Mouse (Mus musculus): ENCODE results near the gene Ate1. TPM values are rescaled to one million over a fixed set of nuclear protein-coding genes. Genes with fewer than 3 reads are reported as not detected.
"Not testable (repeated sequence)": the region's sequence is repeated elsewhere in the genome, so short reads cannot be mapped to it uniquely, and the experiment has no call there.

Gene Ate1
- polyA plus RNA-seq, 1 experiment from 2014 or later, result 33.3 TPM

GRCm38 (mm10) chr7:130546421-130546790 lies 26.2 kb upstream of the Ate1 start:
- H3K4me3 ChIP-seq, result peak overlapping the region; percentile 91
- no peaks in the 10 kb centered on the region for H3K9me3 ChIP-seq (replicated peaks)
- WGBS (ENCODE audit: insufficient replicate concordance), result 5% methylated on average over 7 of the region's 7 CpGs
- peak overlapping the region; percentile 99 for H3K27ac ChIP-seq
- H3K9ac ChIP-seq, result peak overlapping the region; percentile 97
- H3K27me3 ChIP-seq (replicated peaks), result no peaks in the 10 kb centered on the region
- peak overlapping the region; percentile 82 for H3K4me2 ChIP-seq
- peak; percentile 33 for ATAC-seq
- peaks cover 43% of the 10 kb centered on the region for H3K36me3 ChIP-seq
- peaks cover 28% of the 10 kb centered on the region for H3K4me1 ChIP-seq

DNA sequence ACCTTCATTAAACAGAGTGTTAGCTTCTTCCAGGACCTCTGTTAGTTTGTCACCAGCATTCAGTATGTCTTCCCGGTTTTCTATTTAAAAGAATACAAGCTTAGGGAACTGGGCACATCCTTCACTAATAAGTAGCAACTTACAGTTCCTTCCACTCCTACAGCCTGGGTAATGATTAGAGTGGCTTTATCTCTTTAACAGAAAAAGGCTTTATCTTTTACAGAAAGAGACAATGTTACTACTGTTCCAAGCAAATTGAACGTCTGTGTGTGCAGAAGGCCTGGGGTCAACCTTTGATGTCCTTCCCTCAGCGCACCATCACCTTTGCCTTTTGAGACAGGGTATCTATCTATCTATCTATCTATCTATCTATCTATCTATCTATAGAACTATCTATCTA lies 25.7 kb upstream of the Ate1 start:
- H3K27me3 ChIP-seq (replicated peaks), result no peaks in the 10 kb centered on the region
- no peak for ATAC-seq
- 49% methylated on average over 3 of the region's 3 CpGs for WGBS (ENCODE audit: insufficient replicate concordance)
- peak overlapping the region; percentile 97 for H3K9ac ChIP-seq
- peaks cover 28% of the 10 kb centered on the region for H3K4me1 ChIP-seq
- H3K9me3 ChIP-seq (replicated peaks), result no peaks in the 10 kb centered on the region
- peak overlapping the region; percentile 91 for H3K4me3 ChIP-seq
- peak overlapping the region; percentile 82 for H3K4me2 ChIP-seq
- H3K36me3 ChIP-seq, result peaks cover 47% of the 10 kb centered on the region
- peak overlapping the region; percentile 99 for H3K27ac ChIP-seq

DNA sequence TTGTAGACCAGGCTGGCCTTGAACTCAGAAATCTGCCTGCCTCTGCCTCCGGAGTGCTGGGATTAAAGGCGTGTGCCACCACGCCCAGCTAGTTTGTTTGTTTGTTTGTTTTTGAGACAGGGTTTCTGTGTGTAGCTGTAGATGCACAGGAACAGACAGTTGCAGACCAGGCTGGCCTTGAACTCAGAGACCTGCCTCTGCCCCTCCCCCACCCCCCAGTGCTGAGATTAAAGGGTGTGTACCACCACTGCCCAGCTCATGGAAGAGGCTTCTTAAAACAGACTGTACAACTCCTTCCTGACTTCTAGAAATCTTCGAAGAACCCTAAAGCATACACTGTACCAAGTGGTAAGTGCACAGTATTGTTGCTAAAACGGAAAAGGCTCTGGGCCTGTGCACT lies 25.2 kb upstream of the Ate1 start:
- 82% methylated on average over 5 of the region's 5 CpGs for WGBS (ENCODE audit: insufficient replicate concordance)
- Histone ChIP-seq H3K4me2 (peak overlapping the region; percentile 82), H3K27ac (peak overlapping the region; percentile 99), H3K9me3 (replicated peaks) (no peaks in the 10 kb centered on the region), H3K4me1 (peaks cover 28% of the 10 kb centered on the region), H3K36me3 (peaks cover 51% of the 10 kb centered on the region), H3K9ac (peak overlapping the region; percentile 97), H3K27me3 (replicated peaks) (no peaks in the 10 kb centered on the region), H3K4me3 (peak overlapping the region; percentile 91)
- ATAC-seq, result no peak

GRCm38 (mm10) chr7:130543181-130543580 lies 23.0 kb upstream of the Ate1 start:
- Histone ChIP-seq H3K36me3 (peaks cover 73% of the 10 kb centered on the region), H3K4me1 (peaks cover 28% of the 10 kb centered on the region), H3K9ac (no peak overlapping the region), H3K27me3 (replicated peaks) (no peaks in the 10 kb centered on the region), H3K27ac (no peak overlapping the region), H3K9me3 (replicated peaks) (no peaks in the 10 kb centered on the region), H3K4me2 (no peak overlapping the region), H3K4me3 (no peak overlapping the region)
- no peak for ATAC-seq
- WGBS (ENCODE audit: insufficient replicate concordance), result 95% methylated on average over 4 of the region's 4 CpGs

DNA sequence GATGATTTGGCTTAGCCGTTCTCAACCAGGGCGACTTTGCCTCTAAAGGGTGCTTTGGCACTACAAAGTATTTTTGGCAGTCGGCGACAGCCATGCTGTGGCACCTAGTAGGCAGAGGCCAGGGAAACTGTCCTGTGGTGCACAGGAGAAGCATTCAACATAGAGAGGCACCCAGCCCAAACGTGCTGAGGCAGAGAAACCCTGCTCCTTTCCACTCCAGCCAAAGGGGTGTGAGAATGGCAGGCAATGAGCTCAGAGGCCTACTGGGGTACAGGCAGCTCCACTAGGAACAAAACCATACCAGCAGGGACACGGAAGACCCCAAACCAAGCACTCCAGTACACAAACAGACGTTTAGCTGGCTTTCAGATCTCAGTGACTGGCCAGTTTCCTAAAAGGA lies 20.0 kb upstream of the Ate1 start:
- H3K4me1 ChIP-seq, result peaks cover 10% of the 10 kb centered on the region
- H3K4me3 ChIP-seq, result no peak overlapping the region
- no peak overlapping the region for H3K4me2 ChIP-seq
- WGBS (ENCODE audit: insufficient replicate concordance), result 84% methylated on average over 7 of the region's 7 CpGs
- H3K36me3 ChIP-seq, result peaks cover 98% of the 10 kb centered on the region
- H3K9ac ChIP-seq, result no peak overlapping the region
- no peak overlapping the region for H3K27ac ChIP-seq
- no peak for ATAC-seq
- no peaks in the 10 kb centered on the region for H3K27me3 ChIP-seq (replicated peaks)
- no peaks in the 10 kb centered on the region for H3K9me3 ChIP-seq (replicated peaks)

DNA sequence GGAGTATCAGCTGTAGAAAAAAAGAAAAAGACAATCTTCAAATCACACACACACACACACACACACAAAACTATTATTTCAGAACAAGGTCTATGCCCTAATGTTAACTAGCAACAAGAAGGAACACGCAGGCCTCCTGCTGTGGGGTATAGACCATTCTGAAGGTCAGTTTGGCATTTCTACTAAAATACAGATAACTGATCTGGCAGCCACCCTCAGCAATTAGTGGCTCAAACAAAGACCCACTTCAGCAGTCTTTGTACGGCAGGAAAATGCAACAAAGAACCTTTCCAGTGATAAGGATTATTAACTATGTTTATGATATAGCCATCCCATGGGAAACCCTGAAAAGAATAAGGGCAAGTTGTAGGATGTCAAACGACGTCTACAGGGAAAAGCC lies 16.9 kb upstream of the Ate1 start:
- Histone ChIP-seq H3K36me3 (peaks cover 96% of the 10 kb centered on the region), H3K9ac (no peak overlapping the region), H3K27me3 (replicated peaks) (no peaks in the 10 kb centered on the region), H3K27ac (no peak overlapping the region), H3K4me2 (no peak overlapping the region), H3K4me3 (no peak overlapping the region), H3K4me1 (0 out of 2 replicates have a peak, but pooled peaks cover 4% of the 10 kb centered on the region), H3K9me3 (replicated peaks) (no peaks in the 10 kb centered on the region)
- no peak for ATAC-seq
- 82% methylated on average over 4 of the region's 4 CpGs for WGBS (ENCODE audit: insufficient replicate concordance)

DNA sequence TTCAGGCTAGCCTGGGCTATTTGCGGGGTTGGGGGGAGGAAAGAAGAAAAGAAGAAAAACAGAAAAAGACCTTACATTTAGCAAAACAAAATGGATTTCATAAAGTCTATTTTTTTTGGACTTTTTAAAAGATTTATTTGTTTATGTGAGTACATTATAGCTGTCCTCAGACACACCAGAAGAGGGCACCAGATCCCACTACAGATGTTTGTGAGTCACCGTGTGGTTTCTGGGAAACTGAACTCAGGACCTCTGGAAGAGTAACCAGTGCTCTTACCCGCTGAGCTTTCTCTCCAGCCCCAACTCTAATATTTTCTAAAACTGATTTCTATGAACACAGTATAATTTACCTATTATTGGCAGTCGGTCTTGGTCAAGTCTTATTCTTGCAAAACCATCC lies 15.0 kb upstream of the Ate1 start:
- H3K36me3 ChIP-seq, result peaks cover 96% of the 10 kb centered on the region
- 81% methylated on average over 4 of the region's 4 CpGs for WGBS (ENCODE audit: insufficient replicate concordance)

DNA sequence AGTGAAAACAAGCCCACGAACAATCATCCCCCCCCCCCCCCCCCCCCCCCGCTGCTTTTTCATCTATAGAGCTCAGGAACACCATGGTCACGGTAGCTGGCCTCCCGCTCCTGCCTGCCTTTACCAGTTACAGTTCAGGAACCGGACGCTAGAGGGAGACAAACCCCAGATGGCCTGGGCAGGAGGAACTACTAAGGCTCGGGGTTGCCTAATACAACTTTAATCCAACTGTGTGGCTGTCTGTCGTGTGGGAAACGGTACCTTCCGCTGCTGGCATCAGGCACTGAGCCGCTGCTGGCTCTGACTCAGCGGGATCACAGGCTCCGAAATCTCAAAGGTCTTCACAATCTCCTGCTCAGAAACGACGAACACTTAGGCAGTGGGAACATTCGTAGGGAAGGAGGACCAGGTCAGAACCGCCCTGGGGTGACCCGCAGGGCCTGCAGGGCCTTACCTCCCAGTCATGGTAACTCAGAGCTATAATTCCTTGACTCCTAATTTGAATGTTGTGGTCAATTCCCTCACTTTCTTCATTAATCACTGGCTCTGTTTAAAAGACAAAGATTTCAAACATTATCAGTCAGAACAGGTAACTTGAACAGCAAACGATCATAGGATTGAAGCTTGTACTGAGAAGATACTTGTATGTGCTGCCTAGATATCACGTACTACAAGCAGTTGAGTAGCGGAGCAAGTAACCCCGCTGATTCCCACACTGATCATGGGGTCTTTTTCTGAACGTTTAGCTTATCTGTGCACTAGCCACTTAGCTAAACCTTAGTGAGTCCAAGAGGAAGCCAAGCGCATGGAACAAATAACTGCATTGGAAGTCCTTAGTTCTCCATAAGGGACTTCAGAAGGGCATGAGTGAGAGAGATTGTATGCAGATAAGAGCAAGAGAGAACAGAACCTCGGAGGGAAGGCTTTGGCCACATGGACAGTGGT lies 13.4 kb upstream of the Ate1 start:
- no peak overlapping the region for H3K9ac ChIP-seq
- H3K27ac ChIP-seq, result no peak overlapping the region
- H3K27me3 ChIP-seq (replicated peaks), result no peaks in the 10 kb centered on the region
- H3K36me3 ChIP-seq, result peaks cover 91% of the 10 kb centered on the region
- ATAC-seq, result peak; percentile 78
- no peak overlapping the region for H3K4me3 ChIP-seq
- H3K4me1 ChIP-seq, result 0 out of 2 replicates have a peak, but pooled peaks cover 4% of the 10 kb centered on the region
- H3K4me2 ChIP-seq, result no peak overlapping the region
- H3K9me3 ChIP-seq (replicated peaks), result no peaks in the 10 kb centered on the region
- WGBS (ENCODE audit: insufficient replicate concordance), result 38% methylated on average over 24 of the region's 25 CpGs

More for the DNA sequence above, 15.0 kb upstream of the Ate1 start:
- Histone ChIP-seq H3K4me1 (0 out of 2 replicates have a peak, but pooled peaks cover 4% of the 10 kb centered on the region), H3K4me3 (no peak overlapping the region), H3K27me3 (replicated peaks) (no peaks in the 10 kb centered on the region), H3K4me2 (no peak overlapping the region), H3K27ac (no peak overlapping the region), H3K9me3 (replicated peaks) (no peaks in the 10 kb centered on the region), H3K9ac (no peak overlapping the region)
- no peak for ATAC-seq

DNA sequence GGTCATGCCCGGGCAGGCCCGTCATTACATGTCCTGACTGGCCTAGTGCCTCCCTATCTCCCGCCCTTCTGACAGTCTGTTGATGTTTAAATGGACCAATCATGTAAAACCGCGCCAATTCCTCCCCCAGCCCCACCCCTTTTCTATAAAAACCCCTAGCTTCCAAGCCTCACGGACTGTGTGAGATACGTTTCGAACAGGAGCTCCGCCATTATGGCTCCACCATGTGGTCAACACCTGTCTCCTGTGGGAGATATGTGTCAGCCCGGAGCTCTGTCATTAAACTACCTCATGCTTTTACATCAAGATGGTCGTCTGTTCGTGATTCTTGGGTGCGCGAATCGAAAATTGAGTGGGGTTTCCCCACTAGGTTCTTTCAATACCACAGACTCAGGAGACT lies 11.0 kb upstream of the Ate1 start:
- not testable (repeated sequence) for H3K4me2 ChIP-seq; H3K4me1 ChIP-seq; H3K27ac ChIP-seq; H3K9ac ChIP-seq; ATAC-seq; H3K27me3 ChIP-seq (replicated peaks); H3K4me3 ChIP-seq; H3K9me3 ChIP-seq (replicated peaks)
- peaks cover 74% of the 10 kb centered on the region for H3K36me3 ChIP-seq
- 91% methylated on average over 15 of the region's 15 CpGs for WGBS (ENCODE audit: insufficient replicate concordance)

DNA sequence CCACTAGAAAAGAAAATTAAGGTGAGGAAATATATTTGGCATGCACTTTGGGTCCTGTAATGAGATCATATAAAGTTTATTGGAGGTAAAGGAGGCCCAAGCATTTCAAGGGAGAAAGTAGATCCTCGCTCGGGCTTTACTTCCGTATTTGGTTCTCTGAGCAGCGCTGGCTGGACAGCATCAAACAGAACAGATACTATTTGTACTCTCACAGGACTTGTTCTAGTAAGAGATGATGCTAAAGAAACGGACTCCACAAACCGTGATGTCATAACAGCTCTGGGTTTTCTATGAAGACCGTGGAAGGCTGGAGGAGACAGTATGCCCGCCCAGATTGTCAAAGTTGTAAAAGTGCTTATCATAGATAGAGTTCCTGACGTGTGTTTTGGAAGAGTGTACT lies 7.1 kb upstream of the Ate1 start:
- no peak overlapping the region for H3K9ac ChIP-seq
- no peaks in the 10 kb centered on the region for H3K27me3 ChIP-seq (replicated peaks)
- no peaks in the 10 kb centered on the region for H3K9me3 ChIP-seq (replicated peaks)
- H3K36me3 ChIP-seq, result peaks cover 37% of the 10 kb centered on the region
- no peaks in the 10 kb centered on the region for H3K4me1 ChIP-seq
- H3K27ac ChIP-seq, result no peak overlapping the region
- 79% methylated on average over 9 of the region's 9 CpGs for WGBS (ENCODE audit: insufficient replicate concordance)
- no peak overlapping the region for H3K4me3 ChIP-seq
- ATAC-seq, result no peak
- no peak overlapping the region for H3K4me2 ChIP-seq

GRCm38 (mm10) chr7:130523451-130523850 lies 3.3 kb upstream of the Ate1 start:
- Histone ChIP-seq H3K4me2 (no peak overlapping the region), H3K4me3 (no peak overlapping the region), H3K9ac (no peak overlapping the region), H3K36me3 (peaks cover 6% of the 10 kb centered on the region; the same call in 1 of the 2 replicates), H3K27me3 (replicated peaks) (no peaks in the 10 kb centered on the region), H3K27ac (no peak overlapping the region), H3K9me3 (replicated peaks) (no peaks in the 10 kb centered on the region; the same call in 1 of the 2 replicates), H3K4me1 (peaks cover 18% of the 10 kb centered on the region)
- WGBS (ENCODE audit: insufficient replicate concordance), result 54% methylated on average over 8 of the region's 8 CpGs
- no peak for ATAC-seq

- Histone ChIP-seq H3K4me1 (peaks cover 29% of the 10 kb centered on the region), H3K9me3 (replicated peaks) (no peaks in the 10 kb centered on the region; the same call in 1 of the 2 replicates), H3K36me3 (no peaks in the 10 kb centered on the region), H3K4me3 (peak overlapping the region; percentile 96; the same call in 1 of the 2 replicates), H3K9ac (no peak overlapping the region), H3K27ac (peak overlapping the region; percentile 90), H3K27me3 (replicated peaks) (no peaks in the 10 kb centered on the region), H3K4me2 (peak overlapping the region; percentile 81)
- WGBS (ENCODE audit: insufficient replicate concordance), result 54% methylated on average over 14 of the region's 14 CpGs
- ATAC-seq, result peak; percentile 13; the same call in 1 of the 2 replicates
Measured at GRCm38 (mm10) chr7:130520812-130521422, 748 bp upstream of the Ate1 start.

All from liver, embryonic 12.5 days (tissue).